Mouse (Mus musculus) heart, postnatal 10 days (tissue): ENCODE results near the gene Med6. TPM values are rescaled to one million over a fixed set of nuclear protein-coding genes. Genes with fewer than 3 reads are reported as not detected.
A peak's percentile ranks its signal among the peaks of the same experiment; 100 is the strongest.

Experiments used
- DNase-seq, 2 experiments: peaks; one replicate each; pipeline ENCODE4 v3.0.0; 2021
- intact Hi-C: fragments of 180-260 bp; cut with DNase I; formaldehyde crosslinking; loops from one replicate; pipeline ENCODE4 v1.15.1; 2025
- total RNA-seq, 2 experiments: library from RNA; stranded (reverse); gene quantifications; 2 replicates each; pipeline ENCODE4 v1.2.3; 2021

Med6 gene
- total RNA-seq, result 10 to 100 TPM; 16.5 to 19.7 TPM

DNA sequence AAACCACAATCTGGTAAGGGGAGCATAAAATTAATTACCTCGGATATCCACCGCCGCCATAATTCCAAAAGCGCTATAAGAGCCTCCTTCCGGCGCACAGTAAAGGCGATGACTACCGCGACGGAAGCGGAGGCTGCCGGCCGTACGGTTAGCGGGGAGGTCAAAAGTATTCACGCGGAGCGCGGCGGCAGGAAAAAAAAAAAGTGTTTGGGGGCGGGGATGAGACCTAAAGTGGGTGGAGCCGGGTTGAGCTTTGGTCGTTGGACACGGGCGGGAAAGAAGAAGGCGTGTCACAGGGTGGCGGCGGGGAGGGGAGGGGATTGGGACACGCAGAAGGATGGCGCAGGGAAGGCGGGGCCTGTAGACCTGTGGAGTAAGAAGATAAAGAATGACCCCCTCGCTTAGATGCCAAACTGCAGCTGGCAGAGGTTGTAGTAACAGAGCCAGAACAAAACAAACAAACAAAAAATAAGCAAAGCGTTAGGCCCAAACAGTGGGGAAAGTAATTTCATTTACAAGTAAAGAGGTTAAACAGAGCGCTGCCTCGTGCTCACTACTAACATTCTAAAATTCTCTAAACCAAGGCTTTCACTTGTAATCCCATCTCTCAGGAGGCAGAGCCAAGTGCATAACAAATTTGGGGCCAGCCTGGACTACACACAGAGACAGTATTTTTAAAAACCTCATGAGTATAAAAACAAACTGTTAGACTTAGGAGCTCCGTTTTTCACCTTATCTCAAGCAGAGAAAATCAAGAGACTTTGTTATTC is at the start of gene Med6:
TSS of gene Med6 (minus strand) at position 107 of the 770 bp plus-strand sequence.
- DNase-seq, result peak; percentile 95
- intact Hi-C loops, result loop anchor here (2.0 to 5.0 kb wide), 2 partner anchors 62 to 108 kb away; partner anchors contain the start of genes Cox16, Gm20498 and Synj2bp

DNA sequence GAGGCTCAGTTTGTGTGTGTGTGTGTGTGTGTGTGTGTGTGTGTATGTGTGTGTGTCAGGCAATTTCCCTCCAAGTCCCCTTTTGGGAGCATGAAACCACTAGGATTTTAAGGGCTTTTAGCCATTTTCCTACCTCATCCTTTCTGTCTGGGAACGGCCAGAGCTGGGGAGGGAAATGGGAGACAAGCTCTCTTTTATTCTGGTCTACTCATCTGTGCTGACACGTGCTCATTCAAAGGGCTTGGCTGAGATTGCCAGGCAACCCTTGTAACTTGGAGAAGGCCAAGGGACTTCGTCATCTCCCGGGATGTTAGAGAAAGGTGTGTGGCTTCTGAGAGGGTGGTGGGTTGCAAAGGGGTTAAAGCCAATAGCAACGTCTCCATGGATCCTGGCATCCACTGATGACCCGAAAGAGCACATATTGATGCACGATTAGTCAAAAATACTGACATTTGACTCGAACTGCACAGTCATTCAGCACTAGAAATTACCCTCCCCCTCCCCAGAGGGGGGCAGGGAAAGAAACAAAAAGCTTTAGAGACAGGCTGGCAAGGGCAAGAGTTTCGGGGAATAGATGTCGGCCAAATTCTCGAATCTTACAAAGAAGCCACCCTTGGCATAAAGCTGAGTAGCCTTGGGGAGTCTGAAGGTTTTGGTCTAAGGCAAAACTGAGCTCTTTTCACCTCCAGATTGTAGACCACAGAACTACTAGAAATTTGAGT is 47.7 kb upstream of the Med6 start:
- intact Hi-C loops, result no loop called here
- DNase-seq, result no peak

DNA sequence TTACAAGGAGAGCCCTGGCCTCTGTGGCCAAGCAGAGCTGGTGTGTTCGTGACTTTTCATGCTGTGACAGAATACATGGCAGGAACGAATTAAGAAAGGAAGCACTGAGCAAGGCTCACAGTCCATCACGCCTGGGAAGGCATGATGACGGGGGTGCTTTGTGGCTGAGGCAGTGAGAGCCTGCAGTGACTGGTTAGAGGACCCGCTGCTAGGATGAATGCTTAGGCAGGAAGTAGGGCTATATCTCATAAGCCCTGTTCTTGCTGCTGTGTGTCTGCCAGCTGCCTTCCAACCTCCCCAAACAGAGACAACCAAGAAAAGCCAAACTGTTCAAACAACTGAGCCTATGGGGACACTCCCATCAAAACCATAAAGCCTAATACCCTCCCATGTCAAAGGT is 45.8 kb upstream of the Med6 start:
- no peak for DNase-seq
- intact Hi-C loops, result no loop called here

DNA sequence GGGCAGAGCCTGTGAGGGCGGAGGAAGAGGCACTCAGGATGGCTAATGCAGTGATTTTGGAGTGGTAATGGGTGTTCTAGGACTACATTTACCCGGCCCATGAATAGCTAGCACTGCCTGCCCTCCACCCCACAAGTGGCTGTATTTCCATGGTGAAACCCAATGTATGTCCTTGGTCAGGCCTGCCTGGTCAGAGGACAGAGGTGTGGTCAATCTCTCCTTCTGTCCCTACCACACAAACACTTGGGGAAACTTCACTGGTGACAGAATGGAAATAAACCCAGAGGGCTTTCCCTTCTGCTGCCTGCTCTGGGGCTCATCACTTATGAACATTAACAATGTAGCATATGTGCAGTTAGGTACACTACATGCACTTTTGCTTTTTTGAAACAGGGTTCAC is 38.4 kb upstream of the Med6 start:
- no peak for DNase-seq
- intact Hi-C loops, result loop anchor here (5.0 kb wide), 1 partner anchor 54 kb away; no protein-coding TSS in a partner anchor

DNA sequence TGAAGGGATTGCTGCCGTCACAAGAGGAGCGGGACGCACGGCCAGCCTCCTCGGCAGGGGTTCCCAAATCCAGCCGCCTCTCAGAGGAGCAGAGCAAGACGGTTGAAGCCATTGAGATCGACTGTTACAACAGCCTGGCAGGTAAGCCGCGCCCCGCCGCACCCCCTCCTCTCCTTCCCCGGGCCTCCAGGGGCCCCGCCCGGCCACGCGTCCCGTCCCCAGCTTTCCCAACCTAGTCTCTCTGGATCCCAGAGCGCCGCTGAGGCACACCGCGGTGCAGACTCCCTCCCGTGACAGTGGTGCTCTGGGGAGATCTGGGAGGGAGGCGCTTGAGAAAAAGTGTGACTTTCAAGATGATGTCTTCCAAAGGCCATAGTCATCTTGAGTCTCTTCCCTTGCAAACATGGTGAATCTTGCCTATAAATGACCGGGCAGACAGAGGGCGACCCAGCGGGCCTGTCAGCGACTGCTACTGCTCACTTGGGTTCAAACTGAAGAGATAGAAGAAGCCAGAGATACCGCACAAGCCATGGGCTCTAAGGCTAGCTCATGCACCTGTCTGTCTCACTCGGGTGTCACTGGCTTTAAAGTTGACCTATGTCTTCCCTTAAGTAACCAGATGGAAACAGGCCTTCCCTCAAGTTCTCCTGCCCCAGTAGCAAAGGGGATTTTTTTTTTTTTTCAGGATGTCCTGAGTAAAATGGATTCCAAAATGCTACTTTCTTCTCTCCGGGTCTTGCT is 37.0 kb upstream of the Med6 start:
- intact Hi-C loops, result loop anchor here (5.0 kb wide), 1 partner anchor 55 kb away; no protein-coding TSS in a partner anchor
- peak; percentile 7 to 20 for DNase-seq

DNA sequence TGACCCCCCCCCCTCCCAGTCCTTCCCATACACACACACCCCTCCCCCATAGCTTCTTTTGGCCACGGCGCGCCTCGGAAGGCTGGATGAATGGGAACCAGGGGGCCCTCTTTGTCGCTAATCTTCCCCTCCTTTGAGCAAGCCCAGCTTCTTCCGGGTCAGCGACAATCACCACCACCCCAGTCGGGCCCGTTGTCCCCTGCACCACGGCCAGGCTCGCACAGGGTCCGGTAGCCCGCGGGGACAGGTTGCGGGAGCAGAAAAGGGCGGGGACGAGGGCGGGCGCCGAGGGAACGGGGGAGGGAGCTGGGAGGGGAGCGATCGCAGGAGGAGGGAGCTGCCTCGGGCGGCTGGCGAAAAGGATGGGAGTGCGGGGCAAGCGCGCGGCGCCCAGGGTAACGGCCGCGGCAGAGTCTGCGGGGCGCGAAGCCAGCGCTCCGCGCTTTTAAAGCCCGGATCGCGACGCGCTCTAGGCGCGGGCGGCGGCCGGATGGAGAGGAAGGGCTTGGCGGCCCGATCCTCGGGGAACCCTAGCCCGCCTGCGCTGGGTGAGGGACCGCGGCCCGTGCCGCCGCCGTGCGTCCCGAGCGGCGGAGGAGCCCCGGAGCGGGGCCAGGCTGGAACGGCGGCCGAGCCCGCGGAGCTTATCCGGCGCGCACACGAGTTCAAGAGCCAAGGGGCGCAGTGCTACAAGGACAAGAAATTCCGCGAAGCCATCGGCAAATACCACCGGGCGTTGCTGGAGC is 36.3 kb upstream of the Med6 start, which contains the start of gene Ttc9:
TSS of gene Ttc9 (plus strand) at position 335 of the 746 bp plus-strand sequence.
- intact Hi-C loops, result loop anchor here (5.0 kb wide), 1 partner anchor 56 kb away; no protein-coding TSS in a partner anchor
- DNase-seq, result peak; percentile 28 to 38

DNA sequence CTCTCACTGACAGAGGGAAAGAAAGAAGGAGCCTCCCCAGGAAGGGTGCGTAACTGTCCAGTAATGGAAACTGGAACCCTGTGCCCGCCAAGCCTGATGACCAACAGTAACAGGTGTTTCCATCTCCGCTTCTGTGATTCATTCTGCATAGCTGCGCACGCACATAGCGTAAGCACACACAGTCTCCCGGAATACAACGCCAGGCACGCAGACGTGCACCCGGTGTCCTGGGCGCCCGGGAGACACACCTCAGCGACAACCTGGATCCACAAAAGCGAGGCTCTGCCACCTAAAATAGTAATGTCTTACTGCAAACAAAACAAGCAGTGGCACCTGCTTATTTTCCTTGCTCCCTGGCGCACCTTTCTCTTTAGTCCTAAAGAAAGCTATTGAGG is 35.7 kb upstream of the Med6 start:
- intact Hi-C loops, result loop anchor here (5.0 kb wide), 1 partner anchor 57 kb away; no protein-coding TSS in a partner anchor
- DNase-seq, result peak; percentile 22 to 25

DNA sequence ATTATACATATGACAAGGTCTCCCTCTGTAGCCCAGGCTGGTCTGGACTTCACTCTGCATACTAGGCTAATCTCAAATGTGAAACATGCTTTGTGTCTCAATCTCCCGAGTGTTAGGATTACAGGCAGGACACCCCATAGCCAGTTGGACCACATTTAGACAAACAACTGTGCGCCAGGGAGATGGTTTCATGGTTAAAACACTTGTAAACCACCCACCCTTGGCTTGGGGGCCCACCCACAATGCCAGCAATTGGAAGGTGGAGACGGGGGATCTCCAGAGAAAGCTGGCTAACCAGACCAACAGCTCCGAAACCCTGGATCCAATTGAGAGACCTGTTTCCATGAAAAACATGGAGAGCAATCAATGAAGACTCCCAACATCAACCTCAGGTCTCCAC is 33.3 kb upstream of the Med6 start:
- intact Hi-C loops, result no loop called here

DNA sequence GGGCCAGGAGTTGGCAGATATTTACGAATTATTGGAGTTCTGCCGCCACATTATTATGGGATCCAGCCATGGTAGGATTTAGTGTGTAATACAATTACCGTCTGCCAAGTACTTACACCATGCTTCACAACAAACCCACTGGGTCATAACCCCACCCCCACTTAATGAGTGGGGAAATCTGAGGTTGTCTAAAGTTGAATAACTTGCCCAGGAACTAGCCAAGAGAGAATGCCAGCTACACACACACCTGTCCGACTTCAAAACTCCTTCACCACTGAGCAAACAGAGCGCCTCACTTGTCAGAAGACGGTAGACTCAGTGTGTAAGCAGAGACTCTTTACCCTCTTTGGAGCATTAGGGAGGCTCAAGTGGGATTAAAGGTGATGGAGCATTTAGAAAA is 32.6 kb upstream of the Med6 start:
- DNase-seq, result no peak
- intact Hi-C loops, result no loop called here

More for the DNA sequence above, 33.3 kb upstream of the Med6 start:
- no peak for DNase-seq

DNA sequence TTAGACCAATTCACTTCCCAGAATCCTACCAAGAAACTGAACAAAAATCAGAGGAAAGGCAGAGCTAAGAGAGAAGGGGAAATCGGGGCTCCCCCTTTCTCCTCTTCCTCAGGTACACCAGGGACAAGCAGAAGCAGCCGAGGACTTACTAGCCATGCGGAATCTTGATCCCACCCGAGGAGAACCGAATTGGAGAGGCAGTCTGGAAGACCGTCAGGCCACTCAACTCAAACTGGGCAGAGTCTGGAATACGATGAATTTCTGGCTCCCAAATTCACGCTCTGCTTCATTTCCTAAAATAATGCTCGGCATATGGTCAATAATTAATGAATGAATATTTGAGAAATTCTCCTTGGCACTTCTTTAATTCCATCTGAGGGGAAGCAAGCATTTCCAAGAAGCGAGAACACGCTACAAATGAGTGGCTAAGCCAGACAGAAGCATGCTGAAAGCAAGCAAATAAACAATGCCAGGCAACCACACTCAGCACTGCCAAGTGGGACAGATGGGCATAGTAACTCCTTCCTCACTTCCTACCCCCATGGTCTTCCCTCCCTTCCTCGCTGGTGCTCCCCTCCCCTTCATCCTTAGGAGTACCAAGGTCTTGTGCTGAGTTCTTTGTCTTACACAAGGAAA is 31.5 kb upstream of the Med6 start:
- DNase-seq, result no peak
- intact Hi-C loops, result no loop called here

DNA sequence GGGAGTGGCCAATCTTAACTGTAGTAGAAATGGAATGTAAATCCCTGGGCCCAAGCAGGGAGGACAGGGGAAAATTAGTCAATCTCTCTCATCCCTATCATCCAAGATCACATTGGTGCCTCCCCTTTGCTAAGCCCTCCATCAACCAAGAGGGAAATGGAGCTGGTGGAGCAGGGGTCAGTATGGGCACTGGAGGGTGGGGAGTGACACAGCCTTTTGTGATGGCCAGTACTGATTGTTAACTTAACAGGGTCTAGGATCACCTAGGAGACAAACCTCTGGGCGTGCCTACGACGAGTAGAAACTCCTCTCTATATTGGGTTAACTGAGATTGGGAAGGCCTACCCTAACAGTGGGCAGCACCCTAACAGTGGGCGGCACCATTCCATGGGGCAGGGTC is 28.6 kb upstream of the Med6 start:
- no peak for DNase-seq
- intact Hi-C loops, result no loop called here

DNA sequence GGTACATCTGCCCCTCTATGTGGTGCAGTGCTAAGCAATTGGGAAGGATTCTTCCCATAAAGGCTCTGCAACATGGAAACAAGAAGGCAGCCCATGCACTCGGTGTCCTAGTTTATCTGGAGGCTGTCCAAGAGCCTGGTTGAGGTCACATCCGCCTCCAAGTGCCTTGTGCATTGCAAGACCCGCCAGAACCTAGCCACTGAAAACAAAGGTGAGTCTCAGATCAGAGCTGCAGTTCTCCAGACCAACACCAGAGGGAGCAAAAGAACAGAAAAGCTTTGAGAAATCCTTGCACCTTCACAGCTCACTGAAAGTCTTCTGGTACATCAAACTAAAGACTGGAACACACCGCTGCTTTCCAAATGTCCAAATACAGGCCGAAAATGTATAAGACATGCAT is 24.5 kb upstream of the Med6 start:
- intact Hi-C loops, result loop anchor here (1.0 to 5.0 kb wide), 3 partner anchors 84 to 298 kb away; no protein-coding TSS in a partner anchor
- DNase-seq, result peak; percentile 73 to 85

DNA sequence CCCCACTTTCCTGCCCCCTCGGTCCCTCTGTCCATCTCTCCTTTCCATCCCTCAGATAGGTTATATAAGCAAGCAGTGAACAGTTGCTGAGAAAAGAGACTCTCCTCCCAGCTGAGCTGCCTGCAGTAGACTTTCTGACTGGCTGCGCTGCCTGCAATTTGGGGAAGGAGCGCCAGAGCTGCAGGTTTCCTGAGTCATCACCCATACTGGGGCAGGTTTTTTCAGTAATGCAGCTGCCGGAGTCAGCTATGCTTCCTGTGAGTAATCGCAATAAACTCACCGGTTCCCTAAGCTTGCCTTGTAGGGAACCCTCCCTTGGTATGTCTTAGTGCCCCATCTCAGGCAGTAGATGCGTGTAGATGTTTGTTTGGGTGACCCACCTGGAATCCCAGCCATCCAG is 22.2 kb upstream of the Med6 start:
- no peak for DNase-seq
- intact Hi-C loops, result loop anchor here (5.0 kb wide), 1 partner anchor 300 kb away; no protein-coding TSS in a partner anchor

DNA sequence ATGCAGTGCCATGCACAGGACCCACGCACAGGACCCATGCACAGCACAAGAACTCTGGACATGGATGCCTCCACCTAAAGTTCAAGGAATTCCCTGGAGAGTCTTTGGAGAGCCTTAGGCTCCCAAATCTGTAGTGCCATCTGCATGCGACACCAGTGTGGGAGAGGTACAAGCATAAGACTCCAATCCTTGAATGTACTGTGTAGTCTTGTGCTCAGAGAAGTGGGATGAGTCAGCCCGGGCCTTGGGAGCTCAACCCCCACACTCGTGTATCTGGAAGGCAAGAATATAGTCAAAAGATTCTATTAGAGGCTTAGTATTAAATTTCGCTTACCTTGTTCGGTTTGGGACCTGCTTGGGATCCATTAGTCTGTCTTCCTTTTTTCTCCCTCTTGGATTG is 21.0 kb upstream of the Med6 start:
- intact Hi-C loops, result loop anchor here (5.0 kb wide), 1 partner anchor 301 kb away; no protein-coding TSS in a partner anchor
- DNase-seq, result no peak

DNA sequence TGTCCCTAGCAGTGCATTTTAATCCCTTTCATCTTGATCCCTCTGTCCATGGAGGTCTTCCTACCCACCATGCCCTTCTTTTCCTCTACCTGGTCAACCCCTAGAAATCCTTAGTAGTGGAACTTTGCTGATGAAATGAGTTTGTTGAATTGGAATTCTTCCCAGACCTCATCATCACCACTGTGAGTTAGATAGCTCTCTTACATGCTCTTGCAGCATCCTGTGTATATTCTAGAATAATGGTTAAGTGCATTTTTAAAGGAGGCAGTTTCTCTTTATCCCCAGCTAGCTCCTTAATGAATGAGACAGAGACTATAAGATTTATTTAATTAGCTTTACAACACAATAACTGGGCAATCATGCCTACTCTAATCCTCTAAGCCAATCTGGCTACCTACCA is 14.6 kb upstream of the Med6 start:
- intact Hi-C loops, result no loop called here

DNA sequence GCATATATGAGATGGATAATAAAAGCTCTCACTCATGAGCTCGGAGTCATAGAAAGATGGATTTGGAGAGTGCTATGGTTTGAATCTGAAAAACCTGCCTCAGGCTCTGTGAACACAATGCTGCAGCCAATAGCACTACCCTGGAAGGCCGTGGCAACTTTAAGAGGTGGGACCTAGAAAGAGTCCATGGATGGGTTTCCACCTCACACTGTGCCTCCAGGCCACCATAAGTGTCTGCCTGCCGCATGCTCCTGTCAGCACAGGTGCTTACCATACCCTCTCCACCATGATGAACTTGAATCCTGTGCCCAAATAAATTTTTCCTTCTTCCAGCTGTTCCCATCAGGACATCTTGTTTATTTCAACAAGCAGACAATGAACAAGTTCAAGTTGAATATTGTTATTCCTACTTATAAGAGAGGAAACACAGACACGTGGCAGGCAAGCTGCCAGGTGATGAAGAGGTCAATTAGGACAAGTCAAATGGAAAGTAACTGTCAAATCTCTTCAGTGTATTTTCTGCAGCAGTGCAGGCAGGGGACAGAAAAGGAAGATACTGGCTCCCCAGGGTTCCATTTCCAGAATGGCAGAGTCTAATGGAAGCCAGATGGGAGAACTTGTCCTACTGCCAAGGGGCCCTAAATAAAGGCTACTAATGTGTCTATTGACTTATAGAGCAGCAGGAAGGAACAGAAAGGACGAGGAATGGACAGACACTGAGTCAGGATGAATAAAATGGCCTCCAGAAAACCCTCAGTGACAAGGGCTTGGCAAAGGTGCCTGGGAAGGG is 10.4 kb upstream of the Med6 start:
- intact Hi-C loops, result no loop called here

More for the DNA sequence above, 14.6 kb upstream of the Med6 start:
- no peak for DNase-seq

DNA sequence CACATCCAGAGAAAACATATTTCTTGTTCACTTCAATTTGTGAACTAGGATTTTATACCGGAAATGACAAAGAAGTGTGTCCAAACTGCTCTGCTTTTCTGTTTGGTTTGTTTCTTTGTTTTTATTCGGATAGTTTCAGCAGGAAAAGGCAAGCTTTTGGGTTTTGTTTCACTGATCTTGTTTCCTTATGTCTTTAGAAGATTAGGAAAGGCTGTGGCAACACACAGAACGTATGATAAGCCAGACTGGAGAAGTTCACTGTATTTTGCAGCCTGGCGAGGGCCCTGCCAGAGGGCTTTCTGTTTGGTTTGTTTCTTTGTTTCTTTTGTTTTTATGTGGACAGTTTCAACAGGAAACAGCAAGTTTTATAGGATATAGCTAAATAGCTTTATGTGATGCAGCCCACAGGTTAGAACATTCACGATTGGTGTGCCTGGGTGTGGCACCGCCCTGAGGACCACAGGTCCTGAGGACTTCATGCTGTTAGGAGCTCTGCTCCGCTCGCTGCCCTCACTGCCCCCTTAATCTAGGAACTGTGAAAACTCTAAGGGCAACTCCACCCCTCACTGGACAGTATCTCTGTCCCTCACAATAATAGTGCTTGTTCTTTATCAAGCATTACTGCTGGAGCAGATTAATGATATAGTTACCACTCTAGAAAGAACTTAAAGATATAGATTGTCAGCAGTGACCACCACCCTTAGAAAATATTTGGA is 1.9 kb upstream of the Med6 start:
- intact Hi-C loops, result loop anchor here (5.0 kb wide), 1 partner anchor 109 kb away; the partner anchor contains the start of gene Cox16
- DNase-seq, result no peak

More for the DNA sequence above, 10.4 kb upstream of the Med6 start:
- no peak for DNase-seq

DNA sequence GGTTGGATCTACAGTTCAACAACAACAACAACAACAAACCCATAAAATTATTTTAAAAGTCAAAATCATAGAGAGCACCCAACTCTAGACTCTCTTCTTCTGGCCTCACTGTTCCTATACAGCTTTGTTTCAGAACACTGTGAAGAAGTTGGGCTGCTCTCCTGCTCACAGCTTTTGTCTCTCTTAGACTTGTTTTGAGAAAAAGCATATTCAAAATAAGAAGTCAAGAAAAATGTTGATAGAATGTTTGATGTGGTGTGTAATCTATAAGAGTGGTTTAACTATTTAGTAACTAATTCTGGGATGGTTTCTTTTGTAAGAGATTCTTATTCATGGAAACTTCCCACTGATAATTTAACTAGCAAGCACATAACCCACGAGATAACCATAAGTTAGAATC is 26.4 kb downstream of the Med6 start, which contains the start of gene Adam21:
TSS of gene Adam21 (minus strand) at position 101 of the 400 bp plus-strand sequence.
- no peak for DNase-seq
- intact Hi-C loops, result no loop called here
